Mouse (Mus musculus) yolk sac, embryonic 10.5 days (tissue): ENCODE measurements around the gene Rexo4.

Experiments used
- DNase-seq: peaks from one replicate; pipeline ENCODE4 v3.0.0-alpha.2; 2017; ENCODE audit warnings: low spot score

The Rexo4 gene

GRCm38 (mm10) chr2:26963923-26964723, at the start of gene Rexo4:
Gene Rexo4 (minus strand): TSS chr2:26964386.
- DNase-seq: peak; percentile 93

- peak; percentile 95 for DNase-seq
Measured at GRCm38 (mm10) chr2:27009714-27010244, 45.6 kb upstream of the Rexo4 start, which contains the start of gene Cacfd1. Gene Cacfd1 (plus strand): TSS chr2:27009926.

GRCm38 (mm10) chr2:27007701-27008100, 43.5 kb upstream of the Rexo4 start:
- DNase-seq: no peak

- no peak for DNase-seq
Measured at GRCm38 (mm10) chr2:27006255-27006654, 42.1 kb upstream of the Rexo4 start.

GRCm38 (mm10) chr2:26997993-26998392, 33.8 kb upstream of the Rexo4 start:
- DNase-seq: no peak

GRCm38 (mm10) chr2:26997498-26997897, 33.3 kb upstream of the Rexo4 start:
- no peak for DNase-seq

- no peak for DNase-seq
Measured at GRCm38 (mm10) chr2:26993936-26994335, 29.8 kb upstream of the Rexo4 start.

GRCm38 (mm10) chr2:26984640-26985039, 20.5 kb upstream of the Rexo4 start:
- no peak for DNase-seq

- no peak for DNase-seq
Measured at GRCm38 (mm10) chr2:26984179-26984578, 20.0 kb upstream of the Rexo4 start.

- DNase-seq: no peak
Measured at GRCm38 (mm10) chr2:26980361-26980760, 16.2 kb upstream of the Rexo4 start.

- peak; percentile 39 for DNase-seq
Measured at GRCm38 (mm10) chr2:26973960-26974359, 9.8 kb upstream of the Rexo4 start.

GRCm38 (mm10) chr2:26973116-26973515, 8.9 kb upstream of the Rexo4 start, which contains the start of gene Adamts13:
Gene Adamts13 (plus strand): TSS chr2:26973416.
- DNase-seq: peak; percentile 26

GRCm38 (mm10) chr2:26967262-26967661, 3.1 kb upstream of the Rexo4 start:
- DNase-seq: no peak

- DNase-seq: peak; percentile 22
Measured at GRCm38 (mm10) chr2:26964724-26965370, 661 bp upstream of the Rexo4 start.

- no peak for DNase-seq
Measured at GRCm38 (mm10) chr2:26960756-26961155, 3.4 kb downstream of the Rexo4 start.

- no peak for DNase-seq
Measured at GRCm38 (mm10) chr2:26957488-26957859, 6.7 kb downstream of the Rexo4 start.

- DNase-seq: peak; percentile 84
Measured at GRCm38 (mm10) chr2:26956811-26957487, 7.2 kb downstream of the Rexo4 start.

- no peak for DNase-seq
Measured at GRCm38 (mm10) chr2:26954735-26955395, 9.3 kb downstream of the Rexo4 start.

GRCm38 (mm10) chr2:26952866-26953265, 11.3 kb downstream of the Rexo4 start:
- no peak for DNase-seq

- no peak for DNase-seq
Measured at GRCm38 (mm10) chr2:26952193-26952592, 12.0 kb downstream of the Rexo4 start.

GRCm38 (mm10) chr2:26951346-26951905, 12.8 kb downstream of the Rexo4 start:
- no peak for DNase-seq

GRCm38 (mm10) chr2:26950411-26950810, 13.8 kb downstream of the Rexo4 start:
- no peak for DNase-seq
